Mouse (Mus musculus): ENCODE measurements around the gene Znhit2.
A peak's percentile ranks its signal among the peaks of the same experiment; 100 is the strongest.

The Znhit2 gene

DNA sequence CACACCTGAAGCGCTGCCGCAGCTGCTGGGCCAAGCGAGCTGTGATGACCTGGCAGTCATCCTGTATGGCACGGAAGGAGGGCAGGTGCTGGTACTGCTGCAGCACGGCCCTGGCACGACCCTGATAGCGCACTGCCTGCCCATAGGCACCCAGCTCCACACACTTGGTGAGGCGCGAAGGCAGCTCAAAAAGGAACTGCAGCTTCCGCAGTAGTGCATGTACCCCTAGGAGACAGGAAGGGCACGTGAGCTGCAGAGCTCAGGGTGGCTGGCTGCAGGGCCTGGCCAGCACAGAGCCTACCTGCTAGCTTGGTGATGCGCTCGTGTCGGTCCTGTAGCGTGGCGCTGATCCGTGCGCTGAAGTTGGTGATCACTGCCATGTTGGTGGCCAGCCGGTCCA lies 10.3 kb downstream of the Znhit2 start:
- DNase-seq (ENCODE audit: low spot score), result no peak

DNA sequence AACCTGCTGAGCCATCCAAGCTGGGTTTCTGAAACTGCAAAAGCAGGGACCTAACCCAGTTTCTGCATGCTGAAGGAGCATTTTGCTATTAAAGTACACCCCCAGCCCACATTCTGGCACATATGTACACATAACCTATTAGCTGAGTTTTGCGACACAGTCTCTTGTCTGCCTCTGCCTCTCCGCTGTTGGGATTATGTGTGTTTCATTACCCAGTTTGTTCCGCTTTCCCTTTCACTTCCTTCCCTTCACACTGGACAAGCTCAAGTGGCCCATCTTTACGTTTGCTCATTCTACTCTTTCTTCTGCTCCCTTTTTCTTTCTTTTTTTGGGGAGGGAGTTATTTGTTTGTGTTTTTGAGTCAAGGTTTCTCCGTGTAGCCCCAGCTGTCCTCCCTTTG lies 12.9 kb downstream of the Znhit2 start:
- no peak for DNase-seq (ENCODE audit: low spot score)

DNA sequence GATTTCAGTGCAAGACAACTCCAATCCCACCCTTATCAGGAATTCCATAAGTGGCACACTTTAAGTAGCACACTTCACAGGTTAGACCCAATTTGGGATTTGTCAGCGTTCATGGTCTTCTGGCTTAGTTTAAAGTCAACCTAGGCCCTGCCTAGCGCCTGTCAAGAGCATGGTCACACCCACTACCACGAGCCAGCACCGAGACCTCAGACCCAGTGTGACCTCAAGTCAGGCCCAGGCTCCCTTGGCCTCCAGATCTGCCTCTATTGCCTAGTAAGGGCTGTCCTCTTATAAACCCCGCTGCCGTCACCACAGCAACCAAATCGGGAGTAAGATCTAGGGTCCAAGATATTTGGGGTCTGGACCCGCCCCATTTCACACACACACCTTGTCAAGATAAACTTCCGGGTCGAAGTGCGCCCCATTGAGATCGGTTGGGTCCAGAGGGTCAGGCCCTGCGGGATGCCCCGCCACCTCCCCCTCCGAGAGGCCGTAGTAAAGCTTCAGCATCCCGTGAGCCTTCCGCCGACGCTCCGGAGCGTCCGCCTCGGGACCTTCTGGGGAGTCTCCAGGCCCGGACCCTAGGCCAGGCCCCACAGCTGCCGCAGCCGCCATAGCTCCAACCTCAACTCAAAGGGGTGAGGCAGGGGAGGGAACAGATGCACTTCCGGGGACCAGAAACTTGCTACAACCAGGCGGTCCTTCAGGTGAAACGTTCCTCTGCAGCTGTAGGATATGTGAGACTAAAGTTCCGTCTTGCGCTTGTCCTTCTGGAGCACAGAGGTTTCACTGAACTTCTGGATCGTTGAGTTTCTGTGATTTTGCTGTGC lies 15.8 kb downstream of the Znhit2 start, which contains the start of gene Vps51:
TSS of gene Vps51 (minus strand) at position 668 of the 830 bp plus-strand sequence.
- peak; percentile 90 for DNase-seq (ENCODE audit: low spot score)

DNA sequence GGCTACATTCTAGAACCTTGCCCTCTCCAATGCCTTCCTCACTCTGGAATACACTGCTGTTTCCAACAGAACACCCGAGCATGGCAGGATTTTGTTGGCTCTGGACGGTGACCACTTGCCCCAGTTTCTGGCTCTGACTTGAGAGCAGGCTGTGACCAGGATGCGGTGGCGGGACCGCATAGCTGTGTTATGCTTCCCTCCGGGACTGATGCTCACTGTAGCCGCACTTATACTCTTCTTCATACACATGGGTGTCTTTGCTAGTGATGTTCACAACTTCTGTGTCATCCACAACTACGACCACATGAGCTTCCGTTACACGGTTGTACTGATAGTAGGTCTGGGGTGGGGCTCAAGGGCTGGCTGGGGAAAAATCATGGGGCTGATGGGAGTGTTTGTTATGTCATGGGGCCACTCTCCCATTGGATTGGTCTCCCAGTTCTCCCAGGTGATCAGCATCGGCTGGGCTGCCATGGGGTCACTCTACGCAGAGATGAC lies 19.0 kb downstream of the Znhit2 start, which contains the start of gene Tmem262:
TSS of gene Tmem262 (plus strand) at position 51 of the 498 bp plus-strand sequence.
- no peak for DNase-seq (ENCODE audit: low spot score)

DNA sequence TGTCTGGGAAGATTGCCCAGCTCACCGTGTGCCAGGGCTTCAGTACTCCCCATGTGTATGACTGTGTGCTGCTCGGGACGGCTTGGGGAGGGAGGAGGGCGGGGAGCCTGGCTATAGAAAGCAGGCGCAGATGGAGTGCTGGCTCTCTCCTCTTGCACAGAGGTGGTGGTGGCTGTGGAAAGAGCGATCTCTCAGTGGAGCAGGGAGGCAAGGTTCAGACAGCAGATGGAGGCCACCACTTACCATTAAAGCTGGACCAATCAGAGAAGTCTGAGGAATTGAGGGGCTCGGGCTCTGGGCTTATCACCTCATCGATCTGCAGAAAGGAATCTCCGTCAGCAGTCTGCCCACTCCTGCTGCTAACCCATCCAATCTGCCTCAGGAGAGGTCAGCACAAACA lies 21.2 kb downstream of the Znhit2 start, which contains the start of gene Gm28374:
TSS of gene Gm28374 (minus strand) at position 101 of the 400 bp plus-strand sequence.
- DNase-seq (ENCODE audit: low spot score), result no peak

DNA sequence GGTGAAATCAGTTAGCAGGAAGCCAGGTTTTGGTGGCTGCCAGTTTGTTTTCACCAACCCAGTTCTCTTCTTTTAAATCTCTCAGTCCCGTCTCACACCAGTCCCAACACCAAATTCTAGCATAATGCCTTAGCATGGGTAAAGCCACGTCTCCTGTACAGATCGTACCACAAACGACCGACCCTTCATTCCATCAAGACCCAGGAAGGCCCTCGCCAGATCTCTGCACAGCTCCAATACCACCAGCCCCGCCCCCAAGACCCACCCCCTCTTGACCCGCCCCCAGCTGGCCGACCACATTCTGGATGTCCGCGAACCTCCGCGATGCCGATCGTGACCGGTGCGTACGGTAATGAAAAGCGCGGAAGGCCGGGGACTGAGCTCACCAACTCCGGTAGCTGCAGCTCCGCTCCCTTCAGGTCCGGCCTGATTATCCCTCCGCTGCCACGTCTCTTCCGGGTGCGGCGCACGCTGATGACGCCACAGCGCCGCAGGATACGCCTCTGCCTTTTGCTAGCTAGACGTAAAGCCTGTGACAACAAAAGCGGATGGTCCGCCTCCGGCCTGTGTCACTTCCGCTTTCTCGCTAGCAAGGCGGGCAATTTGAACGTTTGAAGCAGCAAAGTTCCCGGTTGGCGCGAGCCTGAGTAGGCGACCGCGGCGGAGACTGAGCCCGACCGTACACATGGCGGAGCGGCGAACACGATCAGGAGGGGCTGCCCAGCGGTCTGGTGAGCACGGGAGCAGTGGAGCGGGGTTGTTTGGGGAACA lies 23.7 kb downstream of the Znhit2 start, which contains the start of the genes Zfpl1 and Cdca5:
TSS of gene Zfpl1 (minus strand) at position 479 of the 771 bp plus-strand sequence.
TSS of gene Cdca5 (plus strand) at position 506 of the 771 bp plus-strand sequence.
- DNase-seq (ENCODE audit: low spot score), result peak; percentile 97

DNA sequence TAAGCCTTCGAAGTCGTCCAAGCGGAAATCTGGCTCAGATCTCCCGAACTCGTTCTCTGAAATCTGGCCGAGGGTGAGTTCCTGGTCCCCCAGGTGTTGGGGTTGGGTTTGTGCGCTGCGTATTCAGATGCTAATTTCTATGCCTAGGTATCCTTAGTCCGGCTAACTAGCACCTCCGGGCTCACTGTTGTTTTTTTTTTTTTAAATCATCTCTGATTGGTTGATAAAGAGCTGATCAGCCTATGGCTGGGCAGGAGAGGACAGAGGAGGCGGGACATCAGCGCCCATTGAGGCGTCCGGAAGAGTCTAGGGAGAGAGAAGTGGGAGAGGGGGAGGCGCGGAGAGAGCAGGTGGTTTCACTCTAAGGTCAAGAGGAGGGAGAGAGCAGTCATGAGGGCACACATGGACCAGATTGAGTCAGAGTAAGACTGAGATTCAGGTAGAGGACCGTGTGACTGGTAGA lies 24.5 kb downstream of the Znhit2 start:
- peak; percentile 48 for DNase-seq (ENCODE audit: low spot score)

DNA sequence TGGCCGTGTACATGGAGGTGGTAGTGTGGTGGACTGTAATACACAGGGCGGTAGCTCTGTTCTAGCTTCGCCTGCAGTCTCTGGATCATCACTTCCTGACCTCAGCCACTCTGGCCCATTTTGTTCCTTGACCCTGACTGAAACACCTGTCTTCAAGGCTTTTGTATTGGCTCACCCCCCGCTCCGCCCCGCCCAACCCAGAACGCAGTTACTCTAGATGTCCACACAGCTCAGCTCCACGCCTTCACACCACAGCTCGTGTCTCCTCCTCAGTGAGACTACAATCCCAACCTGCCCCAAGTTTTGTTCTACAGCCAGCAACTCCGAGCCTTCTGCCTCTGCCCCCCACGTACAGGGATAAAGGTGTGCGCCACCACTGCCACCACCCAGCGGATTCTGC lies 27.8 kb downstream of the Znhit2 start:
- DNase-seq (ENCODE audit: low spot score), result no peak

DNA sequence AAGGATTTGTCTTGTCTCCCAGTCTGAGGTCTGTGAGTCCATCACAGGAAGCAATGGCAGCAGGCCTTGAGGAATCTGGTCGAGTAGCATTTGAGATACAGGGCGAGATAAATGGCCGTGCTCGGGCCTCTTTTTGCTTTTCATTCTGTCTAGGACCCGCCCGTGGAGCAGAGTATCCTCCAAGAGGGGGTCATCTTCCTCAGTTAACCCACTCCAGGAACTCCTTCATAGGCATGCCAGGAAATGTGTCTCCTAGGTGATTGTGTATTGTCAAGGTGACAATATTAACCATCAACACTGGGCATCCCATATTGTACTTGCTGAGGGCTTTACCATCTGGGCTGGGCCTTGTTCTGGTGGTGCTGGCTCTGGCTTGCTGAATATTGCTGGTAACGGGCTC lies 33.1 kb downstream of the Znhit2 start, which contains the start of gene AC131692.1:
TSS of gene AC131692.1 (plus strand) at position 301 of the 400 bp plus-strand sequence.
- DNase-seq (ENCODE audit: low spot score), result no peak

DNA sequence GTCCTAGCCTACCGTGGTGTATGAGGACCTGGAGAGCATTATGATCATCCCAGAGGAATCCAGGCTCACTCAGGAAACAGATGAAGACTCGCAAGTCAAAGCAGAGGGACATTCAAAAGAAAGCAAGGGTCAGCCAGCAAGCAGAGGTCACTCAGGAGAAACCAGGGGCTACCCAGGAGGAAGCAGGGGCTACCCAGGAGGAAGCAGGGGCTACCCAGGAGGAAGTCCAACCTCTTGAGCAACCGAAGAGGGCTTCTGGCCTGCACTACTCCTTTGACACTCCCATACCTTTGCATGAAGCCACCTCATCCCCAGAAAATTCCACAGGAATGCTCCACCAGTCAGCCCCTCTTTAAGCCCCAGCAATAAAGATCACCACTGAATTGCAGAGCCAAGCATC lies 36.9 kb downstream of the Znhit2 start:
- DNase-seq (ENCODE audit: low spot score), result no peak

DNA sequence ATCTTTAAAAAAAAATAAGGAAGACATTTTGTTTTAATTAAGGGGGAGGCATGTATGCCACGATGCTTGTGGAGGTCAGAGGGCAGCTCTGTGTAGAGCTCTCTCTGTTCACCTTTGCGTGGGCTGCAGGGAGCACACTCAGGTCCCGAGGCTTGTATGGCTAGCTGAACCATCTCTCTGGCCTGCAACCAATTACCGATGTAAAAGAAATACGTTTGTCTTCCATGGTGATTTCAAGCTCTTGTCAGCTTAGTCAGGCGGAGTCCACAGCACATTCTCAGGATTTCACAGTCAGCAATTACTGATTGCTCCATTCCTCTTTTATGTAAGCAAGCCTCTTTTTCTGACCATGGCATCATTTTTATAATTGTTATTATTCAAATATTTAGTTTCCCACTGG lies 40.2 kb downstream of the Znhit2 start:
- no peak for DNase-seq (ENCODE audit: low spot score)

DNA sequence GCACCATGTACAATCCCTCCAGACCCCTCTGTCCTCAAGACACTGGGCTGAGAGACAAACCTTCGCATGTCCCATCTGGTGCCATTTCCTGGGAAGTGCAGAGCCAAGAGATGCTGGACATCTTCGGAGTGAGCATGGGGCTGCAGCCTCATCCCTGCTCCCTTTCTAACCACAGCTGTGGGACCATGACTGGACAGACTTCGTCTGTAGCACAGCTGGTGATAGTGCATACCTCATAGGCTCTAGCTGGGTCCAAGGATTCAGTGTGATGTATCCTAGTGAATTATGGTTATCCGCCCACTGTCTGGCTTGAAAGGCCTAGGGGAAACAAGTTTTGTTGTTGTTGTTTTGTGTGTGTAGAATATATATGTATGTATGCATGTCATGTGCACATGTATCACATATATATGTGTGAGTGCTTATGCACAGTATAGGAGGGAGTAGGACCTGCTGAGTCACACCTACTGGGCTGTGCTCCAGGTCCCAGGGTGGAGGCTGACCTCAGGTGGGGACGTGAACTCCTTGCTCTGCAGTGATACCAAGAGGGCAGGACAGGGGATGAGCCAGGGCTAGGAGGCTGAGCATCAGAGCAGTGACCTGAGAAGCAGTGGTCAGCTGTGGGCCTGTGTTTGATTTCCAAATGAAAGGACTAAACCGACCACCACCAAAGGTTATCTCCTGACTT lies 41.3 kb downstream of the Znhit2 start:
- no peak for DNase-seq (ENCODE audit: low spot score)

DNA sequence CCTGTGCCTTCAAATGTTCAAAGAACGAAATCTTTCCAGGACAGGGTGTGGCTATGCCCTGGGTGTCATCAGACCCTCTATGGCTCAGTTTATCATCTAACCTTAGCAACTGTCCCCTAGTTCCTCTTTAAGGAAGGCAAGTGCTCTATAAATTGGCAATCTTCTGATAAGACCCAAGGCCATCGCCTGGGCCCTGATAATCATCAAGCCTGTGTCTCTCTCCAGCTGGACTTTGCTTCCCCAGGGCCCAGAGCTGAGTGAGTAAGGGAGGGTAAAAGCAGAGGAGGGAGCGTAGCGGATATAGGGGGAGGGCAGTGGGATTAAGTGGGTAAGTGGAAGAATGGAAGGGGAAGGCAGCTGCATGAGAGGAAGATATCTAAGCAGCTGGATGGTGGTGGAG lies 43.5 kb downstream of the Znhit2 start:
- no peak for DNase-seq (ENCODE audit: low spot score)

DNA sequence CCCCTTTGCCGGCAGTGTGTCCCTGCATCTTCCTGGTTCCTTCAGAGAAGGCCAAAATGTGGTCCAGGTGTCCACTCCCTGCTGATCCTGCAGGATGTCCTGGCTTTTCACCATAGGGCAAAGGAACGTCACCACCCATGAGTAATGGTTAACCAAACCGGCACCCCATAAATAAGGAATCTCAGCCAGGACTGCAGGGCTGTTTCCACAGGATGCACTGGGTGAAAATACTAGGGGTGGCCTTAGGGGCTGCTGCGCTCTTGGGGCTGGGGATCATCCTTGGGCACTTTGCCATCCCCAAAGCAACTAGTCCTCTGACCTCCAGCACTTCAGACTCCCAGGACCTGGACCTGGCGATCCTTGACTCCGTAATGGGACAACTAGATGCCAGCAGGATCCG lies 44.6 kb downstream of the Znhit2 start, which contains the start of gene Naaladl1:
TSS of gene Naaladl1 (plus strand) at position 197 of the 400 bp plus-strand sequence.
- no peak for DNase-seq (ENCODE audit: low spot score)
